Mouse (Mus musculus) megakaryocyte, embryonic 14.5 days (primary cell): ENCODE measurements at regions not wholly inside any gene's neighbourhood (a gene's known extent, or its start where the extent isn't known, plus 50 kb on each side); places are given as distances from the start of the nearest gene placed in this dataset.

Source experiments
- H3K27me3 ChIP-seq: replicated peaks from 2 replicates; pipeline ENCODE3; 2012; ENCODE audit warnings: inconsistent platforms
- H3K36me3 ChIP-seq: replicated peaks from 2 replicates; pipeline ENCODE3; 2012; ENCODE audit warnings: low read length, inconsistent platforms, mixed read lengths
- H3K4me1 ChIP-seq: 2 replicates; pipeline ENCODE4 v1.6.1; 2012; ENCODE audit warnings: inconsistent platforms
- H3K4me3 ChIP-seq: replicated peaks from 2 replicates; pipeline ENCODE3; 2012; ENCODE audit warnings: moderate library complexity, mild to moderate bottlenecking, inconsistent platforms
- H3K9me3 ChIP-seq: 2 replicates; pipeline ENCODE4 v1.6.1; 2012; ENCODE audit warnings: inconsistent platforms
- FLI1 ChIP-seq: IDR thresholded peaks from 2 replicates; pipeline ENCODE4 v1.6.1; 2012; ENCODE audit warnings: low read length, inconsistent platforms, mixed read lengths
- GATA1 ChIP-seq: IDR thresholded peaks from 3 replicates; pipeline ENCODE4 v1.6.1; 2012; ENCODE audit warnings: mixed read lengths, low read length, inconsistent platforms, borderline replicate concordance

- Histone ChIP-seq H3K27me3 (no peaks in the 10 kb centered on the region), H3K4me1 (peaks cover 92% of the 10 kb centered on the region), H3K4me3 (no peak overlapping the region), H3K36me3 (peaks cover 97% of the 10 kb centered on the region), H3K9me3 (no peaks in the 10 kb centered on the region)
- TF ChIP-seq FLI1 (no peak), GATA1 (no peak)
Measured at GRCm38 (mm10) chr15:62087755-62088154, 1164.9 kb upstream of the A1bg start.

- TF ChIP-seq GATA1 (no peak), FLI1 (no peak)
- no peaks in the 10 kb centered on the region for H3K9me3 ChIP-seq
- H3K27me3 ChIP-seq = no peaks in the 10 kb centered on the region
- no peak overlapping the region for H3K4me3 ChIP-seq
- H3K36me3 ChIP-seq = peaks cover 95% of the 10 kb centered on the region
- H3K4me1 ChIP-seq = peaks cover 86% of the 10 kb centered on the region
Measured at GRCm38 (mm10) chr15:62086037-62086436, 1163.2 kb upstream of the A1bg start.

- Histone ChIP-seq H3K27me3 (no peaks in the 10 kb centered on the region), H3K4me3 (no peak overlapping the region), H3K4me1 (peaks cover 92% of the 10 kb centered on the region), H3K9me3 (no peaks in the 10 kb centered on the region), H3K36me3 (peaks cover 79% of the 10 kb centered on the region)
- no peak for TF ChIP-seq FLI1
- TF ChIP-seq GATA1 = no peak
Measured at GRCm38 (mm10) chr15:62083347-62083746, 1160.5 kb upstream of the A1bg start.

GRCm38 (mm10) chr15:62082539-62082938 lies 1159.7 kb upstream of the A1bg start:
- Histone ChIP-seq H3K27me3 (no peaks in the 10 kb centered on the region), H3K4me1 (peaks cover 86% of the 10 kb centered on the region), H3K4me3 (no peak overlapping the region), H3K9me3 (no peaks in the 10 kb centered on the region), H3K36me3 (peaks cover 71% of the 10 kb centered on the region)
- TF ChIP-seq GATA1 = no peak
- TF ChIP-seq FLI1 = no peak

- peak overlapping the region; percentile 83 for H3K4me3 ChIP-seq
- no peaks in the 10 kb centered on the region for H3K9me3 ChIP-seq
- peaks cover 81% of the 10 kb centered on the region for H3K4me1 ChIP-seq
- TF ChIP-seq FLI1 (no peak), GATA1 (no peak)
- H3K36me3 ChIP-seq = peaks cover 69% of the 10 kb centered on the region
- H3K27me3 ChIP-seq = no peaks in the 10 kb centered on the region
Measured at GRCm38 (mm10) chr15:62079155-62080109, 1156.6 kb upstream of the A1bg start.

- no peaks in the 10 kb centered on the region for H3K27me3 ChIP-seq
- H3K4me1 ChIP-seq = peaks cover 69% of the 10 kb centered on the region
- no peaks in the 10 kb centered on the region for H3K9me3 ChIP-seq
- TF ChIP-seq FLI1 (no peak), GATA1 (no peak)
- H3K4me3 ChIP-seq = no peak overlapping the region
- peaks cover 64% of the 10 kb centered on the region for H3K36me3 ChIP-seq
Measured at GRCm38 (mm10) chr15:62076552-62077234, 1153.9 kb upstream of the A1bg start.

GRCm38 (mm10) chr15:62074735-62075134 lies 1151.9 kb upstream of the A1bg start:
- Histone ChIP-seq H3K36me3 (peaks cover 66% of the 10 kb centered on the region), H3K9me3 (no peaks in the 10 kb centered on the region), H3K27me3 (no peaks in the 10 kb centered on the region), H3K4me1 (peaks cover 70% of the 10 kb centered on the region), H3K4me3 (no peak overlapping the region)
- no peak for TF ChIP-seq FLI1
- TF ChIP-seq GATA1 = no peak

GRCm38 (mm10) chr15:62073595-62073994 lies 1150.8 kb upstream of the A1bg start:
- Histone ChIP-seq H3K4me3 (no peak overlapping the region), H3K27me3 (no peaks in the 10 kb centered on the region), H3K36me3 (peaks cover 76% of the 10 kb centered on the region), H3K4me1 (peaks cover 68% of the 10 kb centered on the region), H3K9me3 (no peaks in the 10 kb centered on the region)
- TF ChIP-seq FLI1 (no peak), GATA1 (no peak)

GRCm38 (mm10) chr15:62071311-62071710 lies 1148.5 kb upstream of the A1bg start:
- H3K36me3 ChIP-seq = peaks cover 84% of the 10 kb centered on the region
- H3K9me3 ChIP-seq = no peaks in the 10 kb centered on the region
- no peak overlapping the region for H3K4me3 ChIP-seq
- TF ChIP-seq GATA1 = no peak
- TF ChIP-seq FLI1 = no peak
- H3K4me1 ChIP-seq = peaks cover 76% of the 10 kb centered on the region
- no peaks in the 10 kb centered on the region for H3K27me3 ChIP-seq

GRCm38 (mm10) chr15:62068422-62069160 lies 1145.8 kb upstream of the A1bg start:
- Histone ChIP-seq H3K4me1 (peaks cover 75% of the 10 kb centered on the region), H3K4me3 (no peak overlapping the region), H3K27me3 (no peaks in the 10 kb centered on the region), H3K9me3 (no peaks in the 10 kb centered on the region), H3K36me3 (peaks cover 63% of the 10 kb centered on the region)
- no peak for TF ChIP-seq FLI1
- no peak for TF ChIP-seq GATA1
